Mouse (Mus musculus): ENCODE measurements around the gene Hs1bp3. TPM values are rescaled to one million over a fixed set of nuclear protein-coding genes. Genes with fewer than 3 reads are reported as not detected.

Gene Hs1bp3
- polyA plus RNA-seq, 1 experiment from 2014 or later = 11.6 TPM

GRCm38 (mm10) chr12:8338918-8339317, 25.7 kb downstream of the Hs1bp3 start:
- Histone ChIP-seq H3K4me3 (no peak overlapping the region), H3K27me3 (replicated peaks) (no peaks in the 10 kb centered on the region), H3K4me2 (replicated peaks) (no peak overlapping the region), H3K4me1 (peaks cover 22% of the 10 kb centered on the region), H3K9me3 (no peaks in the 10 kb centered on the region), H3K36me3 (peaks cover 16% of the 10 kb centered on the region), H3K9ac (no peak overlapping the region), H3K27ac (no peak overlapping the region)
- ATAC-seq (ENCODE audit: low FRiP score, low read depth) = peak; percentile 43; the same call in 1 of the 2 replicates
- WGBS = 63% methylated on average over 8 of the region's 8 CpGs

- no peaks in the 10 kb centered on the region for H3K9me3 ChIP-seq
- H3K27me3 ChIP-seq (replicated peaks) = no peaks in the 10 kb centered on the region
- 28% methylated on average over 13 of the region's 13 CpGs for WGBS
- 0 out of 2 replicates have a peak overlapping the region, but pooled peaks have one; percentile 3 for H3K4me2 ChIP-seq (replicated peaks)
- peak; percentile 62 for ATAC-seq (ENCODE audit: low FRiP score, low read depth)
- 0 out of 2 replicates have a peak overlapping the region, but pooled peaks have one; percentile 13 for H3K9ac ChIP-seq
- no peak overlapping the region; the same call in 1 of the 2 replicates for H3K27ac ChIP-seq
- H3K4me3 ChIP-seq = no peak overlapping the region
- peaks cover 16% of the 10 kb centered on the region for H3K36me3 ChIP-seq
- H3K4me1 ChIP-seq = peaks cover 22% of the 10 kb centered on the region
Observed at GRCm38 (mm10) chr12:8339591-8340319, 26.5 kb downstream of the Hs1bp3 start.

DNA sequence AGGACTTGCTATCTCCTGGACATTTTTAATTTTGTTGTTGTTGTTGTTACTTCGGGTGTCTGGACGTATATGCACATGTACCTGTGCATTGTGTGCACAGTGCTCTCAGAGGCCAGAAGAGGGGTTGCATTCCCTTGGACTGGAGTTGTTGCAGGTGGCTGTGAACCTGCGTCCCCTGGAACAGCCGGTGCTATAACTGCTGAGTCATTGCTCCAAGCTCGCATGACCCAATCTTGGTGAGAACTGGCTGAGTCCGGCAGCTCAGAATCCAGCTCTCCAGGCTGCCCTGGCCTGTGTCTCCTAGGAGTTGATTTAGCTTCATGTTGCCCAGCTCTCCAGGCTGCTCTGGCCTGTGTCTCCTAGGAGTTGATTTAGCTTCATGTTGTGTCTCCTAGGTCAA, 27.8 kb downstream of the Hs1bp3 start:
- Histone ChIP-seq H3K27ac (no peak overlapping the region), H3K4me3 (no peak overlapping the region), H3K9ac (no peak overlapping the region), H3K4me1 (peaks cover 22% of the 10 kb centered on the region), H3K4me2 (replicated peaks) (no peak overlapping the region), H3K27me3 (replicated peaks) (no peaks in the 10 kb centered on the region), H3K9me3 (no peaks in the 10 kb centered on the region), H3K36me3 (peaks cover 16% of the 10 kb centered on the region)
- 91% methylated on average over 6 of the region's 6 CpGs for WGBS
- ATAC-seq (ENCODE audit: low FRiP score, low read depth) = no peak

- Histone ChIP-seq H3K4me3 (no peak overlapping the region), H3K4me1 (peaks cover 22% of the 10 kb centered on the region), H3K36me3 (peaks cover 16% of the 10 kb centered on the region), H3K9ac (no peak overlapping the region), H3K4me2 (replicated peaks) (no peak overlapping the region), H3K9me3 (no peaks in the 10 kb centered on the region), H3K27ac (no peak overlapping the region), H3K27me3 (replicated peaks) (no peaks in the 10 kb centered on the region)
- no peak for ATAC-seq (ENCODE audit: low FRiP score, low read depth)
- WGBS = 97% methylated on average over 3 of the region's 3 CpGs
Observed at GRCm38 (mm10) chr12:8343381-8343780, 30.1 kb downstream of the Hs1bp3 start.

- Histone ChIP-seq H3K9ac (no peak overlapping the region), H3K4me3 (no peak overlapping the region), H3K27ac (no peak overlapping the region), H3K36me3 (peaks cover 16% of the 10 kb centered on the region), H3K9me3 (no peaks in the 10 kb centered on the region), H3K4me1 (peaks cover 15% of the 10 kb centered on the region), H3K27me3 (replicated peaks) (no peaks in the 10 kb centered on the region), H3K4me2 (replicated peaks) (no peak overlapping the region)
- ATAC-seq (ENCODE audit: low FRiP score, low read depth) = no peak
- WGBS = 68% methylated on average over 9 of the region's 9 CpGs
Observed at GRCm38 (mm10) chr12:8344897-8345296, 31.7 kb downstream of the Hs1bp3 start.

GRCm38 (mm10) chr12:8345539-8345938, 32.3 kb downstream of the Hs1bp3 start:
- Histone ChIP-seq H3K4me2 (replicated peaks) (no peak overlapping the region), H3K4me1 (peaks cover 8% of the 10 kb centered on the region; the same call in 1 of the 2 replicates), H3K27ac (no peak overlapping the region), H3K9ac (no peak overlapping the region), H3K36me3 (peaks cover 16% of the 10 kb centered on the region), H3K4me3 (no peak overlapping the region), H3K9me3 (no peaks in the 10 kb centered on the region), H3K27me3 (replicated peaks) (no peaks in the 10 kb centered on the region)
- WGBS = 93% methylated on average over 5 of the region's 5 CpGs
- no peak for ATAC-seq (ENCODE audit: low FRiP score, low read depth)

GRCm38 (mm10) chr12:8347746-8348462, 34.7 kb downstream of the Hs1bp3 start:
- Histone ChIP-seq H3K27me3 (replicated peaks) (no peaks in the 10 kb centered on the region), H3K9ac (no peak overlapping the region), H3K4me3 (no peak overlapping the region), H3K4me2 (replicated peaks) (no peak overlapping the region), H3K27ac (no peak overlapping the region), H3K9me3 (no peaks in the 10 kb centered on the region), H3K4me1 (peaks cover 11% of the 10 kb centered on the region; the same call in 1 of the 2 replicates), H3K36me3 (0 out of 2 replicates have a peak, but pooled peaks cover 5% of the 10 kb centered on the region)
- WGBS = 73% methylated on average over 8 of the region's 8 CpGs
- no peak for ATAC-seq (ENCODE audit: low FRiP score, low read depth)

DNA sequence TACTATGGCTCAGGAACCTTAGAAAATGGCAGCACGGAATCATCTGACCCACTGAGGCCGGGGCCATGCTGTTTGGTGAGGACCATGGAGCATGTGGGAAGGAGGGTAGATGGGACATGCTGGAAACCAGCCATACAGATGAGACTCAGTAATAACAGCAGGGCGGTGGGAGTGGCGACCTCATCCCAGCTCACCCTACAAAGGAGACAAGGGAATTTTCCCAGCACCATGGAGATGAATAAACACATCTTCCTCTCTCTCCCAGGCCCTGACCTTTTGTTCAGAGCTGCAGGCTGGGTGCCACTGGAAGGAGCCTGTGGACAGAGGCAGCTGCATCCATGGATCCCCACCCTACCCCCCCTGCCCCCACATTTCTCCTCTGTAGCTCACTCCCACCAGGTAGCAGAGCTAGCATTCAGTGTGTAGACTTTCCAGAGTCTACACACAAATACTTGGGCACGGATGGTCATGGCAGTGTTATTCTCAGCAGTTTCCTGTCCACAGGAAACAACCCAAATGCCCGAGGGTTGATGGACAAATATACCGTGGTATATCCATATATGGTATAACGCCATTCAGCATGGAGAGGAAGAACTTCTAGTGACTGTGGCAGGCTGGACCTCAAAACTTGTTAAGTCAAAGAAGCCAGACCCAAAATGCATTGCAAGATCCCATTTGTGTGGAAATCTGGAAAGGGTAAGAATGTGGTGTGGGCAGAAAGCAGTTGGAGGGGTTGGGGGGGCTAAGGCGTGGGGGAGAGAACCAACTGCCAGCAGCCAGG, 35.7 kb downstream of the Hs1bp3 start:
- no peaks in the 10 kb centered on the region for H3K9me3 ChIP-seq
- ATAC-seq (ENCODE audit: low FRiP score, low read depth) = 0 out of 2 replicates have a peak, but pooled peaks have one; percentile 38
- H3K4me2 ChIP-seq (replicated peaks) = no peak overlapping the region
- H3K4me1 ChIP-seq = peaks cover 11% of the 10 kb centered on the region; the same call in 1 of the 2 replicates
- no peaks in the 10 kb centered on the region for H3K27me3 ChIP-seq (replicated peaks)
- no peak overlapping the region for H3K9ac ChIP-seq
- 74% methylated on average over 9 of the region's 9 CpGs for WGBS
- no peak overlapping the region for H3K27ac ChIP-seq
- H3K4me3 ChIP-seq = no peak overlapping the region
- no peaks in the 10 kb centered on the region for H3K36me3 ChIP-seq

- Histone ChIP-seq H3K36me3 (no peaks in the 10 kb centered on the region), H3K9me3 (no peaks in the 10 kb centered on the region), H3K27me3 (replicated peaks) (no peaks in the 10 kb centered on the region), H3K27ac (no peak overlapping the region), H3K4me3 (no peak overlapping the region), H3K9ac (no peak overlapping the region), H3K4me2 (replicated peaks) (no peak overlapping the region), H3K4me1 (peaks cover 11% of the 10 kb centered on the region; the same call in 1 of the 2 replicates)
- 39% methylated on average over 4 of the region's 4 CpGs for whole genome bisulfite sequencing
- ATAC-seq (ENCODE audit: low FRiP score, low read depth) = no peak
Observed at GRCm38 (mm10) chr12:8351025-8351903, 38.0 kb downstream of the Hs1bp3 start.

GRCm38 (mm10) chr12:8353071-8353470, 39.8 kb downstream of the Hs1bp3 start:
- no peak for ATAC-seq (ENCODE audit: low FRiP score, low read depth)
- WGBS = 77% methylated on average over 4 of the region's 4 CpGs
- no peak overlapping the region for H3K27ac ChIP-seq
- no peaks in the 10 kb centered on the region for H3K9me3 ChIP-seq
- H3K4me1 ChIP-seq = peaks cover 11% of the 10 kb centered on the region; the same call in 1 of the 2 replicates
- no peak overlapping the region for H3K4me2 ChIP-seq (replicated peaks)
- no peaks in the 10 kb centered on the region for H3K27me3 ChIP-seq (replicated peaks)
- no peaks in the 10 kb centered on the region for H3K36me3 ChIP-seq
- H3K4me3 ChIP-seq = no peak overlapping the region
- H3K9ac ChIP-seq = no peak overlapping the region

DNA sequence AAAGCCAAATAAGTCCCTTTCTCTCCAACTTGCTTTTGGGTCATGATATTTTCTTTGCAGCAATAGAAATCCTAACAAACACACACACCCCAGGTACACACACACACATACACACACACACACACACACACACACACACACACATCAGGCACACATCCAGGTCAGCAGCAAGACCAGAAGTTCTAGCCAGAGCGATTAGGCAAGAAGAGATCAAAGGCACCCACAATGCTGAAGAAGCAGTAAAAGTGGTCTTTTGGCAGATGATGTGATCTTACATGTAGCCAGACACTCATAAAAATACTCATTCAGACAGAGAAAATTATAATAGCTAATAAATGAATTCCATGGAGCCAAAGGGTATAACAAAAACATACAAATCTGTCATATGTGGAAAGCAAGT, 41.0 kb downstream of the Hs1bp3 start:
- no peak overlapping the region for H3K9ac ChIP-seq
- H3K4me3 ChIP-seq = no peak overlapping the region
- H3K9me3 ChIP-seq = no peaks in the 10 kb centered on the region
- no peak overlapping the region for H3K4me2 ChIP-seq (replicated peaks)
- WGBS = 96% methylated on average over 1 of the region's 1 CpGs
- ATAC-seq (ENCODE audit: low FRiP score, low read depth) = no peak
- no peaks in the 10 kb centered on the region for H3K27me3 ChIP-seq (replicated peaks)
- H3K4me1 ChIP-seq = 0 out of 2 replicates have a peak, but pooled peaks cover 3% of the 10 kb centered on the region
- no peak overlapping the region for H3K27ac ChIP-seq
- H3K36me3 ChIP-seq = no peaks in the 10 kb centered on the region
